Mouse (Mus musculus): ENCODE measurements at regions not wholly inside any gene's neighbourhood (a gene's known extent, or its start where the extent isn't known, plus 50 kb on each side); places are given as distances from the start of the nearest gene placed in this dataset.

- DNase-seq: no peak
Observed at GRCm38 (mm10) chr3:106879994-106880393, 53.9 kb upstream of the Olfr266 start.

- DNase-seq: no peak
Observed at GRCm38 (mm10) chr3:106903198-106903597, 77.1 kb upstream of the Olfr266 start.

- no peak for DNase-seq
Observed at GRCm38 (mm10) chr3:106906668-106907067, 80.6 kb upstream of the Olfr266 start.

GRCm38 (mm10) chr3:106936067-106936466, 99.9 kb upstream of the Kcna3 start:
- no peak for DNase-seq

- no peak for DNase-seq
Observed at GRCm38 (mm10) chr3:106940095-106940494, 95.9 kb upstream of the Kcna3 start.

- no peak for DNase-seq
Observed at GRCm38 (mm10) chr3:106955555-106956446, 80.2 kb upstream of the Kcna3 start.

GRCm38 (mm10) chr3:106957162-106957895, 78.6 kb upstream of the Kcna3 start:
- no peak for DNase-seq

GRCm38 (mm10) chr3:106958194-106958593, 77.8 kb upstream of the Kcna3 start:
- DNase-seq: no peak

GRCm38 (mm10) chr3:106960596-106960995, 75.4 kb upstream of the Kcna3 start:
- DNase-seq: no peak

- peak; percentile 4 for DNase-seq
Observed at GRCm38 (mm10) chr3:106962466-106962865, 73.5 kb upstream of the Kcna3 start.

GRCm38 (mm10) chr3:106966198-106966597, 69.8 kb upstream of the Kcna3 start:
- DNase-seq: no peak

- DNase-seq: no peak
Observed at GRCm38 (mm10) chr3:106967479-106967878, 68.5 kb upstream of the Kcna3 start.

GRCm38 (mm10) chr3:106974114-106974789, 61.7 kb upstream of the Kcna3 start:
- no peak for DNase-seq

GRCm38 (mm10) chr3:106978728-106979127, 57.2 kb upstream of the Kcna3 start:
- DNase-seq: no peak

GRCm38 (mm10) chr3:106980914-106981313, 55.1 kb upstream of the Kcna3 start:
- DNase-seq: no peak

- DNase-seq: peak; percentile 16
Observed at GRCm38 (mm10) chr3:106981323-106981722, 54.6 kb upstream of the Kcna3 start.

- DNase-seq: no peak
Observed at GRCm38 (mm10) chr3:106984231-106984630, 51.7 kb upstream of the Kcna3 start.
